ENCODE assay signal across 12 mouse cellular contexts in genomic region chr11:105495591-105496270, GRCm38 (mm10). TPM values are rescaled to one million over a fixed set of nuclear protein-coding genes. Genes with fewer than 3 reads are reported as not detected.
DNase-seq lines count a peak whose midpoint lies in the region; ATAC-seq lines count a peak whose summit lies in the region.
"Had no signal": no experiment of that assay in that cellular context is flagged by ENCODE, and none has a peak within 500 bp of the region (broad histone marks: within the 10 kb centered on the region; RNA-seq: fewer than 3 reads in every experiment).

No protein-coding gene starts in this region.

- no peaks in the 10 kb centered on the region for H3K36me3 ChIP-seq in kidney, embryonic 15.5 days
- H3K36me3 ChIP-seq: limb, embryonic 12.5 days had no signal

- H3K9ac ChIP-seq in kidney, embryonic 15.5 days: no peak overlapping the region
- H3K9ac ChIP-seq: limb, embryonic 12.5 days had no signal

- peaks cover 17% of the 10 kb centered on the region for H3K4me1 ChIP-seq in kidney, embryonic 15.5 days

- peak; percentile 40 for DNase-seq in embryo, embryonic 10 days (ENCODE audit: low spot score)
- no peak for DNase-seq in embryo, embryonic 9.5 days (ENCODE audit: extremely low spot score)
- no peak for DNase-seq in kidney, postnatal 10 days
- DNase-seq in right cerebral cortex, adult 18-20 months: peak; percentile 48
- DNase-seq in right cerebral cortex, postnatal 25 days: no peak
- no peak for DNase-seq in cerebellum, adult 11 months
- no peak for DNase-seq in adrenal gland, adult 8-10 months

- no peak for ATAC-seq in kidney, embryonic 15.5 days (replicated peaks; ENCODE audit: low FRiP score)

- no peak overlapping the region for H3K27ac ChIP-seq in kidney, embryonic 15.5 days
- H3K27ac ChIP-seq: heart, adult 2 months; kidney, postnatal 0 days; limb, embryonic 12.5 days had no signal

- H3K9me3 ChIP-seq in kidney, embryonic 15.5 days (replicated peaks): no peaks in the 10 kb centered on the region
- H3K9me3 ChIP-seq: limb, embryonic 12.5 days had no signal

- 0 out of 2 replicates have a peak overlapping the region, but pooled peaks have one; percentile 14 for H3K4me2 ChIP-seq in kidney, embryonic 15.5 days
- H3K4me2 ChIP-seq: limb, embryonic 12.5 days had no signal

- 56% methylated on average over 18 of the region's 18 CpGs for WGBS in kidney, embryonic 15.5 days

- H3K4me3 ChIP-seq in kidney, embryonic 15.5 days (replicated peaks): no peak overlapping the region
- H3K4me3 ChIP-seq: heart, adult 2 months; limb, embryonic 12.5 days had no signal

- H3K27me3 ChIP-seq in kidney, embryonic 15.5 days: no peaks in the 10 kb centered on the region
- H3K27me3 ChIP-seq: limb, embryonic 12.5 days had no signal

RNA-seq across cellular contexts. Expression of gene March10, which starts 39.2 kb away (rescaled TPM):
- 0.05 and 0.06 TPM in 2 replicates for polyA plus RNA-seq in kidney, embryonic 15.5 days (2015; fragmentation: Nextera tagmentation; extraction: Ambion mirVana)
- total RNA-seq in adrenal gland, adult 8-10 months (2022): not detected
- total RNA-seq: heart, adult 2 months; megakaryocyte, adult 5-6 weeks had no signal
- polyA plus RNA-seq: limb, embryonic 12.5 days had no signal

Comparison
In these comparisons a context has a peak if more than half of its experiments do, and no peak if none do; other contexts are left out.
1. DNase-seq: peak in embryo, embryonic 10 days (single experiment) and right cerebral cortex, adult 18-20 months (single experiment); none in embryo, embryonic 9.5 days (single experiment), kidney, postnatal 10 days (single experiment), right cerebral cortex, postnatal 25 days (single experiment), cerebellum, adult 11 months (single experiment) and adrenal gland, adult 8-10 months (single experiment).